Mouse (Mus musculus): ENCODE results near the gene Hormad1.
"Not testable (repeated sequence)": the region's sequence is repeated elsewhere in the genome, so short reads cannot be mapped to it uniquely, and the experiment has no call there.

Hormad1 gene

GRCm38 (mm10) chr3:95559437-95559836 is at the start of gene Hormad1:
Gene Hormad1, plus strand, starts transcription at chr3:95559677.
- no peak for DNase-seq (ENCODE audit: low read depth in 1 of 2, low spot score in 2 of 2)

GRCm38 (mm10) chr3:95511611-95512180 is 47.8 kb upstream of the Hormad1 start:
- DNase-seq (ENCODE audit: low read depth in 1 of 2, low spot score in 2 of 2): peak in 1 of 2 experiments; percentile 53

GRCm38 (mm10) chr3:95516614-95517041 is 42.8 kb upstream of the Hormad1 start:
- DNase-seq (ENCODE audit: low read depth in 1 of 2, low spot score in 2 of 2): no peak

GRCm38 (mm10) chr3:95517493-95517898 is 42.0 kb upstream of the Hormad1 start:
- DNase-seq (ENCODE audit: low read depth in 1 of 2, low spot score in 2 of 2): peak in 1 of 2 experiments; percentile 34

GRCm38 (mm10) chr3:95518891-95519290 is 40.6 kb upstream of the Hormad1 start:
- peak in 1 of 2 experiments; percentile 28 for DNase-seq (ENCODE audit: low read depth in 1 of 2, low spot score in 2 of 2)

GRCm38 (mm10) chr3:95519315-95519714 is 40.2 kb upstream of the Hormad1 start:
- DNase-seq (ENCODE audit: low read depth in 1 of 2, low spot score in 2 of 2): no peak

GRCm38 (mm10) chr3:95520100-95520499 is 39.4 kb upstream of the Hormad1 start:
- no peak for DNase-seq (ENCODE audit: low read depth in 1 of 2, low spot score in 2 of 2)

- peak; percentile 56 for DNase-seq (ENCODE audit: low read depth in 1 of 2, low spot score in 2 of 2)
Observed at GRCm38 (mm10) chr3:95521168-95521567, 38.3 kb upstream of the Hormad1 start.

GRCm38 (mm10) chr3:95523662-95524061 is 35.8 kb upstream of the Hormad1 start:
- peak in 1 of 2 experiments; percentile 10 for DNase-seq (ENCODE audit: low read depth in 1 of 2, low spot score in 2 of 2)

- no peak for DNase-seq (ENCODE audit: low read depth in 1 of 2, low spot score in 2 of 2)
Observed at GRCm38 (mm10) chr3:95524673-95525072, 34.8 kb upstream of the Hormad1 start.

- DNase-seq (ENCODE audit: low read depth in 1 of 2, low spot score in 2 of 2): no peak
Observed at GRCm38 (mm10) chr3:95526111-95526510, 33.4 kb upstream of the Hormad1 start.

- DNase-seq (ENCODE audit: low read depth in 1 of 2, low spot score in 2 of 2): peak; percentile 36 to 57
Observed at GRCm38 (mm10) chr3:95526622-95527211, 32.8 kb upstream of the Hormad1 start, which contains the start of gene Ctss. Gene Ctss, plus strand, starts transcription at chr3:95526786.

- DNase-seq (ENCODE audit: low read depth in 1 of 2, low spot score in 2 of 2): peak; percentile 50 to 60
Observed at GRCm38 (mm10) chr3:95529814-95530213, 29.7 kb upstream of the Hormad1 start.

GRCm38 (mm10) chr3:95531025-95531424 is 28.5 kb upstream of the Hormad1 start:
- no peak for DNase-seq (ENCODE audit: low read depth in 1 of 2, low spot score in 2 of 2)

- DNase-seq (ENCODE audit: low read depth in 1 of 2, low spot score in 2 of 2): no peak
Observed at GRCm38 (mm10) chr3:95533364-95533763, 26.1 kb upstream of the Hormad1 start.

- DNase-seq (ENCODE audit: low read depth in 1 of 2, low spot score in 2 of 2): no peak
Observed at GRCm38 (mm10) chr3:95534927-95535326, 24.6 kb upstream of the Hormad1 start.

GRCm38 (mm10) chr3:95538936-95539335 is 20.5 kb upstream of the Hormad1 start:
- DNase-seq (ENCODE audit: low read depth in 1 of 2, low spot score in 2 of 2): no peak

GRCm38 (mm10) chr3:95539837-95540236 is 19.6 kb upstream of the Hormad1 start:
- DNase-seq (ENCODE audit: low read depth in 1 of 2, low spot score in 2 of 2): no peak

- DNase-seq (ENCODE audit: low read depth in 1 of 2, low spot score in 2 of 2): not testable (repeated sequence)
Observed at GRCm38 (mm10) chr3:95541186-95541585, 18.3 kb upstream of the Hormad1 start.

GRCm38 (mm10) chr3:95542171-95542570 is 17.3 kb upstream of the Hormad1 start:
- no peak for DNase-seq (ENCODE audit: low read depth in 1 of 2, low spot score in 2 of 2)

- no peak for DNase-seq (ENCODE audit: low read depth in 1 of 2, low spot score in 2 of 2)
Observed at GRCm38 (mm10) chr3:95542981-95543380, 16.5 kb upstream of the Hormad1 start.

- DNase-seq (ENCODE audit: low read depth in 1 of 2, low spot score in 2 of 2): no peak
Observed at GRCm38 (mm10) chr3:95550176-95550575, 9.3 kb upstream of the Hormad1 start.

GRCm38 (mm10) chr3:95553986-95554385 is 5.5 kb upstream of the Hormad1 start:
- DNase-seq (ENCODE audit: low read depth in 1 of 2, low spot score in 2 of 2): no peak
